Mouse (Mus musculus): ENCODE data around the gene Rpl7l1. TPM values are rescaled to one million over a fixed set of nuclear protein-coding genes. Genes with fewer than 3 reads are reported as not detected.
"Not testable (repeated sequence)": the region's sequence is repeated elsewhere in the genome, so short reads cannot be mapped to it uniquely, and the experiment has no call there.

The Rpl7l1 gene
- polyA plus RNA-seq, 1 experiment from 2014 or later = 242 TPM

DNA sequence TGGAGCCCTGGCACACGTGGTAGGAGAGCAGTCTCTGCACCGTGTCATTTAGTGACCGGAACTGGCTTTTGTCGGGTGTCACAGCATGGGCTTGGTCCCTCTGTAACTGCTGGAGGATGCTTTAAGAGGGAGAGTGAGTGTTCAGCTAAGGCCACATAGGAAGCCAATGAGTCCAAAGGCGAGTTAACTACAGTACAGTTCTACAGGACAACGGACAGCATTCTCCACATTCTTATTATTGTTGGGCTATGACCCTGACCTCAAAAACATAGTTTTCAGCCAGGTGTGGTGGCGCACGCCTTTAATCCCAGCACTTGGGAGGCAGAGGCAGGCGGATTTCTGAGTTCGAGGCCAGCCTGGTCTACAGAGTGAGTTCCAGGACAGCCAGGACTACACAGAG lies 25.9 kb upstream of the Rpl7l1 start:
- 91% methylated on average over 10 of the region's 10 CpGs for WGBS
- no peak overlapping the region for H3K27ac ChIP-seq
- H3K4me3 ChIP-seq = no peak overlapping the region
- peaks cover 71% of the 10 kb centered on the region for H3K36me3 ChIP-seq (replicated peaks)
- no peak for DNase-seq (ENCODE audit: extremely low spot score, low spot score)
- no peaks in the 10 kb centered on the region for H3K9me3 ChIP-seq
- no peaks in the 10 kb centered on the region for H3K4me1 ChIP-seq
- H3K27me3 ChIP-seq (ENCODE audit: poor library complexity, severe bottlenecking) = no peaks in the 10 kb centered on the region

DNA sequence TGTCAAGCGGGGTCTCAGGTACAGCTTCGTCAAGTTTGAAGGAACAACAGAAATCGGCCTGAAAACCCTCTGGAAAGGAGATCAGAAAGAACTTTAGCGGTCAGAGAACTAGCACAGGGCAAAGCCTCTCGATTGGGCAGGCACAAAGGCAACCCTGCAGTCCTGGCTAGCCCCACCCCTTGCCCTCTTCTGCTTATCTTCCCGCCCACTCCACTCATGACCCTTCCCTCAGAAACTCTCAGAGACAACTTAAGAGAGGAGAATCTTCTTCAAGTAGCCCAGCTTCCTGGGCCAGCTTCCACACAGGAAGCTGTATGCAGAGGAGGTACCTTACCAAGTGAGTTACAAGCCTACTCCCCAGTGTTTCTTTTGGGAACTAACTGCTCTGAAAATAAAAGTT lies 19.3 kb upstream of the Rpl7l1 start:
- Histone ChIP-seq H3K9me3 (no peaks in the 10 kb centered on the region), H3K27me3 (ENCODE audit: poor library complexity, severe bottlenecking) (no peaks in the 10 kb centered on the region), H3K4me3 (no peak overlapping the region), H3K4me1 (peaks cover 11% of the 10 kb centered on the region), H3K36me3 (replicated peaks) (peaks cover 60% of the 10 kb centered on the region), H3K27ac (no peak overlapping the region)
- 91% methylated on average over 6 of the region's 6 CpGs for whole genome bisulfite sequencing
- DNase-seq (ENCODE audit: extremely low spot score, low spot score) = no peak

DNA sequence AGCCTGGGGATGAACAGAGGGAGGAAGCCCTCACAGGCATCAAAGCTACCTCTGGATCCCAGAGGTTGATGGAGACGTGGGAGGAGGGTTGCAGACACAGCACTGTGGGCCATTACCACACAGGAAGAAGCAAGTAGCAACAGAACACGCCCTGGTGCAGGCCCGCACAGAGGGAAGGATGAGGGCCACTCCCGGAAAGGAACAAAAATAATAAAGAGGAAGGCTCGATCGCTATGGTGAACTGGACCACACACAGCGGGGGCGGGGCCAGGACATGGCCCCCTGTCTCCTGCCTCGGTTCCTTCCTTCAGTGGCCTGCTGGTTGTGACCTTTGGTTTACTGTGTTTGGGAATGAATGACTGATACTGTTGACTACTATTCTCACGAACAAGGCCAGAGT lies 17.2 kb upstream of the Rpl7l1 start:
- Histone ChIP-seq H3K27ac (no peak overlapping the region), H3K9me3 (no peaks in the 10 kb centered on the region), H3K27me3 (ENCODE audit: poor library complexity, severe bottlenecking) (no peaks in the 10 kb centered on the region), H3K4me1 (peaks cover 18% of the 10 kb centered on the region), H3K36me3 (replicated peaks) (peaks cover 43% of the 10 kb centered on the region), H3K4me3 (no peak overlapping the region)
- DNase-seq (ENCODE audit: extremely low spot score, low spot score) = no peak
- WGBS = 83% methylated on average over 10 of the region's 10 CpGs

DNA sequence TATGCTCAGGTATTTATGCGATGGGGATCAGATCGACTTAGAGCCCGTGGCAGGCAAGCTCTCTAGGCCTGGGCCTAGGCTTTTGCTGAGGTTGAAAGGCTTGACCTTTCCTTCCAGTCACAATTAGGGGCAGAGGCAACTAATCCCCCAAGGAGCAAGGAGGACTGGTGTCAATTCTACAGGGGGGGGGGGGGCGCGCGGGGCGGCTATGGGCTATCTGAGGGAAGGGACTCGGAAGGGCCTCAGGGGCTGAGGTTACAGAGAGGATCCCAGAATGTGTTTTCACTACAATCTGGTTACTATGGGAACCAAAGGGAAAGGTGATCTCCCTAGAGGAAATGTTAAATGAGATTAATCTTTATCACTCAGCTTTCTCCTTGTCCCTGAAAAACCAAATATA lies 14.9 kb upstream of the Rpl7l1 start:
- Histone ChIP-seq H3K4me1 (peaks cover 18% of the 10 kb centered on the region), H3K27me3 (ENCODE audit: poor library complexity, severe bottlenecking) (no peaks in the 10 kb centered on the region), H3K36me3 (replicated peaks) (peaks cover 37% of the 10 kb centered on the region), H3K4me3 (no peak overlapping the region), H3K27ac (no peak overlapping the region), H3K9me3 (no peaks in the 10 kb centered on the region)
- no peak for DNase-seq (ENCODE audit: extremely low spot score, low spot score)
- WGBS = 23% methylated on average over 8 of the region's 8 CpGs

DNA sequence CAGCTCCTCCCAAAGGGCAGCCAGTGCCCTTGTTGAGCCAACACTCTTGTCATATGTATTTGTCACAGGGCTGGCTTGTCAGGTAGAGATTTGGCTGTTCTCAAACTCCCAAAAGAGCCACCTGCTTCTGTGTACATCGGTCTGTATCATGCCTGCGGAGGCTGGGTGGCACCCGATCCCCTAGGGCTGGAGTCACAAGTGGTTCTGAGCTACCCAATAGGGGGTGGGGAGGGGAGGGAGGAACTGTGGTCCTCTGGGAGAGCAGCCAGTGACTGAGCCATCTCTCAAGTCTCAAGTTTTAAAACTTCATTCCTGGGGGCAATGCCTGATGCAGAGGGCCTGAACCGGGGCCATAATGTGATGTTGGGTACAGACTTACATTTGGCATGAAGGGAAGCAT lies 14.3 kb upstream of the Rpl7l1 start:
- no peaks in the 10 kb centered on the region for H3K27me3 ChIP-seq (ENCODE audit: poor library complexity, severe bottlenecking)
- no peak overlapping the region for H3K4me3 ChIP-seq
- no peaks in the 10 kb centered on the region for H3K9me3 ChIP-seq
- peaks cover 18% of the 10 kb centered on the region for H3K4me1 ChIP-seq
- no peak overlapping the region for H3K27ac ChIP-seq
- no peak for DNase-seq (ENCODE audit: extremely low spot score, low spot score)
- H3K36me3 ChIP-seq (replicated peaks) = peaks cover 31% of the 10 kb centered on the region
- 81% methylated on average over 4 of the region's 4 CpGs for WGBS

DNA sequence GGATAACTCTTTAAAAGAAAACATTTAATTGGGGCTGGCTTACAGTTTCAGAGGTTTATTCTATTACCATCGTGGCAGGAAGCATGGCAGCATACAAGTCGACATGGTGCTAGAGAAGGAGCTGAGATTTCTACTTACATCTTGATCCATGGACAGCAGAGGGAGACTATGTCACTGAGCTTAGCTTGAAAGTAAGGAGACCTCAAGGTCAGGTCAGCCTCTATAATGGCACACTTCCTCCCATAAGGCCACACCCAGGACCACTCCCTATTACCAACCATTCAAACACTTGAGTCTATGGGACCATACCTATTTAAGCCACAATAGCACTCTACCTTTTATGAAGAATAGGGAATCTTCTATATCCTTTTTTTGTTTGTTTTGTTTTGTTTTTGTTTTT lies 10.5 kb upstream of the Rpl7l1 start:
- no peaks in the 10 kb centered on the region for H3K27me3 ChIP-seq (ENCODE audit: poor library complexity, severe bottlenecking)
- WGBS = 92% methylated on average over 2 of the region's 2 CpGs
- H3K36me3 ChIP-seq (replicated peaks) = no peaks in the 10 kb centered on the region
- no peak for DNase-seq (ENCODE audit: extremely low spot score, low spot score)
- no peaks in the 10 kb centered on the region for H3K9me3 ChIP-seq
- peaks cover 18% of the 10 kb centered on the region for H3K4me1 ChIP-seq
- H3K4me3 ChIP-seq = no peak overlapping the region
- H3K27ac ChIP-seq = no peak overlapping the region

DNA sequence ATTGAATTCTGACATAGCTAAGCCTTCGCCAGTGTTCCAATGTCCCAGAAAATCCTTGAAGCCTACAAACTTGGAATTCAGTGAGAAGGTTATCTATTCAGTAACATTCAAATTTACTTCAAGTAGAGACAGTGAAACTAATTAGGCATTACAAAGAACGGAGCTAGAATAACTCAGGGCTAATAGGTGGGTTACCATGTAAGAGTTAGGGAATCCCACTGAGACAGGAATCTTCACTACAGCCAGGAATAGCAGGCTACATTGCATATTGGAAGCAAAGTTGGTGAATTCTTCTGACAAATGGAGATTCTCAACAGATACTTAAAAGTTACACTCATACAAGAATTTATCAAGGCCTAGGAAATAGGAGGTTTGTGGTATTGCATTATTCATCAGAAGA lies 5.5 kb upstream of the Rpl7l1 start:
- not testable (repeated sequence) for H3K27me3 ChIP-seq (ENCODE audit: poor library complexity, severe bottlenecking); H3K36me3 ChIP-seq (replicated peaks); H3K9me3 ChIP-seq; H3K27ac ChIP-seq; H3K4me1 ChIP-seq; DNase-seq (ENCODE audit: extremely low spot score, low spot score); H3K4me3 ChIP-seq
- WGBS = 64% methylated on average over 2 of the region's 2 CpGs

DNA sequence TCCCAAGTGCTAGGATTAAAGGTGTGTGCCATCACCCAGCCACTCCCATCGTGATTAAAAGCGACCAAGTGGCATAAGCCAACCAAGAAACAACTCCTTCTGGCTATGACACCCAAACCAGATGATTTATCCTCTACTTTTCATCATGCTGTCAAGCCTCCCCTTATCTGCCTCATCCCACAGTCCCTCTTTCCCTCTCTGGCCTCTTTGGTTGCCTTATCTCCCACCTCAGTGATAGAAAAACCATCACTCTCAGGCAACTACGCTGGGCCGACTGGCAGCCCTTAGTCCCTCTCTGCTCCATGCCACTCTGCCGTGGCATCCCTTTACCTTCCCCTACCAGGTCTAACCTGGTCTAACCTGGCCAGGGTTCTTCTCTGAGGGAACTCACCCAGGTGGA lies 4.5 kb upstream of the Rpl7l1 start:
- no peak for DNase-seq (ENCODE audit: extremely low spot score, low spot score)
- no peak overlapping the region for H3K4me3 ChIP-seq
- H3K9me3 ChIP-seq = no peaks in the 10 kb centered on the region; the same call in 1 of the 2 replicates
- WGBS = 95% methylated on average over 5 of the region's 5 CpGs
- no peak overlapping the region for H3K27ac ChIP-seq
- no peaks in the 10 kb centered on the region for H3K36me3 ChIP-seq (replicated peaks)
- H3K4me1 ChIP-seq = no peaks in the 10 kb centered on the region
- H3K27me3 ChIP-seq (ENCODE audit: poor library complexity, severe bottlenecking) = no peaks in the 10 kb centered on the region

DNA sequence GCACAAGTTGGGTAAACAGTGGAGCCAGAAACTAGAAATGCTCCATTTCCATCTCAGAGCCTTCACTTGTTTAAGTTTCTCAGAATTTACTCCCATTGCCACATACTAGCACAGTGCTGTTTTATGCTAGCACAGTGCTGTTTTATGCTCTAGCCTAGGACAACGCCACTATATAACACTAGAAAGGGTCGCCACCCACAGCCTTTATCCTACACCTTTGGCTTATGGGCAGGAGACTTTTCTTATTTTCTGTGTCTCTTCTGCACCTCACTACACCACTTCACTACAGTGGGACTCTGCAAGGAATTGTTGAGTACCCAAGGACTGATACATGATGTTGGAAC lies 722 bp upstream of the Rpl7l1 start:
- peak overlapping the region; percentile 76 for H3K4me3 ChIP-seq
- no peaks in the 10 kb centered on the region; the same call in 1 of the 2 replicates for H3K9me3 ChIP-seq
- peak; percentile 20 for DNase-seq (ENCODE audit: extremely low spot score, low spot score)
- no peaks in the 10 kb centered on the region for H3K27me3 ChIP-seq (ENCODE audit: poor library complexity, severe bottlenecking)
- H3K4me1 ChIP-seq = peaks cover 8% of the 10 kb centered on the region
- WGBS = 83% methylated on average over 2 of the region's 2 CpGs
- peaks cover 32% of the 10 kb centered on the region for H3K36me3 ChIP-seq (replicated peaks)
- peak overlapping the region; percentile 93 for H3K27ac ChIP-seq

DNA sequence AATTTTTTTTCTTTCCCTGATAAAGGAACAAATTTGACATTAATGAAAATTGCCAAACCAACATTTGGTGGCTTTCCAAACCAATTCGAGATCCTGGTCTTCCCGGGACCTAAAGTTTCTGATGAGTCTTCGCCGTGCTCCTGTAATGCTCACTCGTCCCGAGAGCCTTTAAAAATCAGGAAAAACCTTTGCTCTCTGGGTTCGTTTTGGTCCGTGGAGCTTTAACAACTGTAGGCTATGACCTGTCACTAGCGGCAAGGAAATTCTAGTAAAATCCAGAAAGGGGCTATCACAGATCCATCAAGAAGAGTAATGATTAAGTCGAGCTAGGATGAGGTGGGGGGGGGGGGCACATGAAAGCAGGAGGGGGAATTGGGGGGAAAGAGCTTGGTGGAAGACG lies 596 bp downstream of the Rpl7l1 start:
- Histone ChIP-seq H3K4me1 (peaks cover 8% of the 10 kb centered on the region), H3K27me3 (ENCODE audit: poor library complexity, severe bottlenecking) (no peaks in the 10 kb centered on the region), H3K4me3 (peak overlapping the region; percentile 76), H3K36me3 (replicated peaks) (peaks cover 45% of the 10 kb centered on the region), H3K27ac (peak overlapping the region; percentile 93), H3K9me3 (no peaks in the 10 kb centered on the region; the same call in 1 of the 2 replicates)
- WGBS = 11% methylated on average over 11 of the region's 11 CpGs
- no peak for DNase-seq (ENCODE audit: extremely low spot score, low spot score)

DNA sequence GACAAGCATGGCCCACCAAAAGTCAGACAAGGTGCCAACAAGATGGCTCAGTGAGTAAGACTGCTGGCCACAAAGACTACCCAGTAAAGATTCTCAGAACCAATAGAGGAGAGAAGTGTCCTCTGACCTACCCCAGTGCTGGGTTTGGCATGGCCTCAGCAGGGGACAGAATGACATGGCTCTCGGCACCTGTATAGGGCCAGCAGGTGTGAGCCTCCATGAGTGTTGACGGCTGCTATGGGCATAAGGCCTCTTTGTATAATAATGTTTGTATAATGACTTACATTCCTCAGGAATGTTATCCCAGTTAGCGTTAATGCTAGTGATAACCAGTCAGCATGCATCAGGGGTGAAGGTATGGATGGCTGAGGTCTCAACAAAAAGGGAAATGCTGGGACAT lies 6.4 kb downstream of the Rpl7l1 start:
- no peak overlapping the region for H3K4me3 ChIP-seq

DNA sequence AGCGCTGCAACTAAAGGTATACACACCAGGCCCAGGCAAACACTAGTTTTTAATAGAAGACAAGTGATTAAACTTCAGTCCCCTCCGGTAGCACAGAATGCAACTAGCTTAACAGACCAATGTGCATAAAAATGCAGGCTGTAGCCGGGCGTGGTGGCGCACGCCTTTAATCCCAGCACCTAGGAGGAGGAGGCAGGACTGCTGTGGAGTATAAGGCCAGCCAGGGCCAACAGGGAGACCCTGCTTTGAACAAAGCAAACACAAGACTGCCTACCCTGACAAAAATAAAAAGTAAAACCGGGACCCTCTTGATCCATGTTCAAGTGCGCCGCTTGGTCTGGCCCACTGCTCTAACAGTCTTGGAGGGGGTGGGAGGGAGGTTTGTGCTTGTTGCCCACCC lies 7.4 kb downstream of the Rpl7l1 start:
- Histone ChIP-seq H3K27ac (no peak overlapping the region), H3K36me3 (replicated peaks) (peaks cover 63% of the 10 kb centered on the region), H3K4me1 (peaks cover 23% of the 10 kb centered on the region), H3K9me3 (no peaks in the 10 kb centered on the region), H3K27me3 (ENCODE audit: poor library complexity, severe bottlenecking) (no peaks in the 10 kb centered on the region), H3K4me3 (no peak overlapping the region)
- 96% methylated on average over 9 of the region's 9 CpGs for WGBS
- DNase-seq (ENCODE audit: extremely low spot score, low spot score) = no peak

More for the DNA sequence above, 6.4 kb downstream of the Rpl7l1 start:
- DNase-seq (ENCODE audit: extremely low spot score, low spot score) = no peak
- no peaks in the 10 kb centered on the region for H3K27me3 ChIP-seq (ENCODE audit: poor library complexity, severe bottlenecking)
- no peaks in the 10 kb centered on the region for H3K9me3 ChIP-seq
- H3K27ac ChIP-seq = no peak overlapping the region
- H3K36me3 ChIP-seq (replicated peaks) = peaks cover 73% of the 10 kb centered on the region
- 95% methylated on average over 3 of the region's 3 CpGs for WGBS
- peaks cover 24% of the 10 kb centered on the region for H3K4me1 ChIP-seq

DNA sequence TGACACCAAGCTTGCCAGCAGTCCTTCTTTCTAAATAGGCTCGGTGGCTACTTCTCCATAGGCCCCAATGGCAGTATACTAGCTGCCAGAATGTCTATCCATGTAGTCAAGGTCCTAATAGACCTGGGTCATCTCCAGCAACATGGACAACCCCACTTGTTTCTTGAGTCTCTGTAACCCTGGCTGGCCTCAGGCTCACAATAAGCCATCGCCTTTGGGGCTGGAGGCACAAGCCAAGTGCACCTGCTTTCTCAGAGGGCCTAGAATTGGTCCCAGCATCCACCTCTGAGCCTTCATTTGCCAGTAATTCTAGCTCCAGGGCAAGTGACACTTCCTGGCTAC lies 8.4 kb downstream of the Rpl7l1 start:
- Histone ChIP-seq H3K27me3 (ENCODE audit: poor library complexity, severe bottlenecking) (no peaks in the 10 kb centered on the region), H3K4me3 (peak overlapping the region; percentile 70), H3K9me3 (no peaks in the 10 kb centered on the region), H3K4me1 (peaks cover 23% of the 10 kb centered on the region), H3K36me3 (replicated peaks) (peaks cover 53% of the 10 kb centered on the region), H3K27ac (peak overlapping the region; percentile 90; the same call in 1 of the 2 replicates)
- no peak for DNase-seq (ENCODE audit: extremely low spot score, low spot score)
- 41% methylated on average over 2 of the region's 2 CpGs for WGBS
